Mouse (Mus musculus): ENCODE measurements around the gene Mettl7a2. TPM values are rescaled to one million over a fixed set of nuclear protein-coding genes. Genes with fewer than 3 reads are reported as not detected.
"Not testable (repeated sequence)": the region's sequence is repeated elsewhere in the genome, so short reads cannot be mapped to it uniquely, and the experiment has no call there.

The Mettl7a2 gene
- total RNA-seq (2021) = under 1 TPM; 0.37 to 0.55 TPM
- long read RNA-seq, experiment 1 = 0 reads
- long read RNA-seq, experiment 2 = 0 reads

GRCm38 (mm10) chr15:100352711-100353250, at the start of gene Mettl7a2, which contains the start of gene Methig1:
Mettl7a2 (plus strand) TSS chr15:100353200.
Methig1 (plus strand) TSS chr15:100353149.
- DNase-seq (ENCODE audit: low spot score in 2 of 2) = no peak

- DNase-seq (ENCODE audit: low spot score in 2 of 2) = no peak
Observed at GRCm38 (mm10) chr15:100303428-100304018, 49.5 kb upstream of the Mettl7a2 start.

GRCm38 (mm10) chr15:100304019-100304991, 48.7 kb upstream of the Mettl7a2 start, which contains the start of gene Mettl7a1:
Mettl7a1 (plus strand) TSS chr15:100304140.
- DNase-seq (ENCODE audit: low spot score in 2 of 2) = peak; percentile 82 to 87

GRCm38 (mm10) chr15:100306201-100306600, 46.8 kb upstream of the Mettl7a2 start:
- DNase-seq (ENCODE audit: low spot score in 2 of 2) = no peak

- DNase-seq (ENCODE audit: low spot score in 2 of 2) = not testable (repeated sequence)
Observed at GRCm38 (mm10) chr15:100307438-100308096, 45.4 kb upstream of the Mettl7a2 start.

- DNase-seq (ENCODE audit: low spot score in 2 of 2) = no peak
Observed at GRCm38 (mm10) chr15:100312346-100312745, 40.7 kb upstream of the Mettl7a2 start.

- DNase-seq (ENCODE audit: low spot score in 2 of 2) = no peak
Observed at GRCm38 (mm10) chr15:100314448-100315145, 38.4 kb upstream of the Mettl7a2 start.

GRCm38 (mm10) chr15:100318014-100318671, 34.9 kb upstream of the Mettl7a2 start:
- not testable (repeated sequence) for DNase-seq (ENCODE audit: low spot score in 2 of 2)

- DNase-seq (ENCODE audit: low spot score in 2 of 2) = no peak
Observed at GRCm38 (mm10) chr15:100319884-100320283, 33.1 kb upstream of the Mettl7a2 start.

GRCm38 (mm10) chr15:100320295-100320905, 32.6 kb upstream of the Mettl7a2 start:
- DNase-seq (ENCODE audit: low spot score in 2 of 2) = no peak

GRCm38 (mm10) chr15:100321134-100321533, 31.9 kb upstream of the Mettl7a2 start:
- no peak for DNase-seq (ENCODE audit: low spot score in 2 of 2)

- DNase-seq (ENCODE audit: low spot score in 2 of 2) = peak; percentile 24 to 54
Observed at GRCm38 (mm10) chr15:100324021-100324591, 28.9 kb upstream of the Mettl7a2 start.

GRCm38 (mm10) chr15:100325235-100325634, 27.8 kb upstream of the Mettl7a2 start:
- no peak for DNase-seq (ENCODE audit: low spot score in 2 of 2)

- DNase-seq (ENCODE audit: low spot score in 2 of 2) = not testable (repeated sequence)
Observed at GRCm38 (mm10) chr15:100328089-100328488, 24.9 kb upstream of the Mettl7a2 start.

GRCm38 (mm10) chr15:100329336-100329735, 23.7 kb upstream of the Mettl7a2 start:
- DNase-seq (ENCODE audit: low spot score in 2 of 2) = not testable (repeated sequence)

GRCm38 (mm10) chr15:100330739-100331138, 22.3 kb upstream of the Mettl7a2 start:
- DNase-seq (ENCODE audit: low spot score in 2 of 2) = no peak

- DNase-seq (ENCODE audit: low spot score in 2 of 2) = peak; percentile 14 to 22
Observed at GRCm38 (mm10) chr15:100332077-100332961, 20.7 kb upstream of the Mettl7a2 start.

- no peak for DNase-seq (ENCODE audit: low spot score in 2 of 2)
Observed at GRCm38 (mm10) chr15:100334629-100335028, 18.4 kb upstream of the Mettl7a2 start, which contains the start of gene Mettl7a3. Mettl7a3 (plus strand) TSS chr15:100334929.

All from layer of hippocampus, postnatal 14 days (tissue).